Mouse (Mus musculus) testis, adult 2 months (tissue): ENCODE measurements around the gene Fbxl13.

Experiments
- CTCF ChIP-seq: fragments of 200-500 bp; IDR thresholded peaks from 2 replicates; pipeline ENCODE4 v1.5.1; 2012; ENCODE audit warnings: low read depth, mild to moderate bottlenecking, inconsistent platforms, low read length, moderate library complexity; ENCODE audit not compliant: control insufficient read depth, insufficient read depth, insufficient replicate concordance
- POLR2A ChIP-seq: fragments of 200-500 bp; IDR thresholded peaks from 2 replicates; pipeline ENCODE4 v1.6.1; 2012; ENCODE audit warnings: low read depth, mild to moderate bottlenecking, inconsistent platforms, low read length, moderate library complexity; ENCODE audit not compliant: control insufficient read depth

DNA sequence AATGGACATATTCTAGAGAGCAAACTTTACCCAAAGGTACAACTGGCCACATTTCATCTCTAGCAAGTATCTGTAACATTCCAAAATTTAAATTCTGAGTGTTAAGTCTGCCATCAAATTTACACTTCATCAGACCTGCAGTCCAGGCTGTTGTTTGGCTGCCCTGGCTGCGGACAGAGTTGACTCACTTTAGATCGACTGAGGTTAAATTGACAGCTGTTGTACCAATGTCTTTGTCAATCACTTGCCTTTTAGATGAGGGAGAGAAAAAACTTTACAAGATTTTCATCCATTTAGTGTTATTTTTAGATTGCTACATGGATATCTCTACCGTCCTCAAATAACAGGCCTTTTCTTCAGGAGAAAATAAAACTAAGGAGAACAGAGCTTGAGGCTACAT lies 126.3 kb downstream of the Fbxl13 start:
- TF ChIP-seq CTCF (no peak), POLR2A (no peak)
